Mouse (Mus musculus) thymus, postnatal 10 days (tissue): Measurements from ENCODE around the gene Aarsd1.
"Not testable (repeated sequence)": the region's sequence is repeated elsewhere in the genome, so short reads cannot be mapped to it uniquely, and the experiment has no call there.

Source experiments
- DNase-seq, 2 experiments: peaks; one replicate each; pipeline ENCODE4 v3.0.0; 2021; ENCODE audit warnings: low spot score in 2 of 2

Gene Aarsd1

GRCm38 (mm10) chr11:101417101-101417855 is at the start of gene Aarsd1:
Aarsd1 (minus strand) TSS chr11:101417615.
- peak; percentile 84 to 92 for DNase-seq

- not testable (repeated sequence) for DNase-seq
Observed at GRCm38 (mm10) chr11:101466552-101466950, 49.1 kb upstream of the Aarsd1 start.

DNA sequence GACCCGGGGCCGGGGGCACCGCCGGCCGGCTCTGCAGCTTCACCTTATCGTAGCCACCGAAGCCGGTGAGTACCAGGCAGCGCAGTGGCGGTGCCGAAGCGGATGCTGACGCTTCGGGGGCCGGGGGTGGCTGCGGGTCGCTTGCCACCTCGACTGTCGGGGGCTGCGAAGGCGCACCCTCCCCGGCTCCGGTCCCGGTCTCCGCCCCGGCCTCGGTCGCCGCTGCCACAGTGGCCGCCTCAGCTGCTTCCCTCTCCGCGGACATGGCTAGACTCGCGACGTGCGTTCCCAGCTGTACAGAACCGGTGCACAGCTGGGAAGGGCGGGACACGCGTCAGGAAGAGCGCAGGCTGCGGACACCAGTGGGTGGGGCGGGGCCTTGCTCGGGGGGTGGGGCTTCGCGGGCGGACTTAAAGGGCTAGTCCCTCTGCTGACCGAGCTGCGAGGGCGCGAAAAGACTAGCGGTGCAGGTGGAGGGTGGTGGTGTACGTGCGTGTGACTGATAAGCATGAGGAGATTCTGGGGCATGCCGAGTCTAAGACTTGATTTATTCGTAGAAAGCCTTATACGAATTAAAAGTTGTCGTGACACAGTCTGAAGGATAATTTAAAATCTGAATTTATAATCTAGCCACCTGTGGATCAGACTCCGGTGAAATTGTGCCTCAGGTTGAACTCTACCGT is 48.6 kb upstream of the Aarsd1 start, which contains the start of gene Vat1:
Gene Vat1 (minus strand): TSS at position 362 of the 683 bp plus-strand sequence.
- peak; percentile 25 to 44 for DNase-seq

GRCm38 (mm10) chr11:101465101-101465868 is 47.9 kb upstream of the Aarsd1 start:
- DNase-seq: peak; percentile 20 to 29

DNA sequence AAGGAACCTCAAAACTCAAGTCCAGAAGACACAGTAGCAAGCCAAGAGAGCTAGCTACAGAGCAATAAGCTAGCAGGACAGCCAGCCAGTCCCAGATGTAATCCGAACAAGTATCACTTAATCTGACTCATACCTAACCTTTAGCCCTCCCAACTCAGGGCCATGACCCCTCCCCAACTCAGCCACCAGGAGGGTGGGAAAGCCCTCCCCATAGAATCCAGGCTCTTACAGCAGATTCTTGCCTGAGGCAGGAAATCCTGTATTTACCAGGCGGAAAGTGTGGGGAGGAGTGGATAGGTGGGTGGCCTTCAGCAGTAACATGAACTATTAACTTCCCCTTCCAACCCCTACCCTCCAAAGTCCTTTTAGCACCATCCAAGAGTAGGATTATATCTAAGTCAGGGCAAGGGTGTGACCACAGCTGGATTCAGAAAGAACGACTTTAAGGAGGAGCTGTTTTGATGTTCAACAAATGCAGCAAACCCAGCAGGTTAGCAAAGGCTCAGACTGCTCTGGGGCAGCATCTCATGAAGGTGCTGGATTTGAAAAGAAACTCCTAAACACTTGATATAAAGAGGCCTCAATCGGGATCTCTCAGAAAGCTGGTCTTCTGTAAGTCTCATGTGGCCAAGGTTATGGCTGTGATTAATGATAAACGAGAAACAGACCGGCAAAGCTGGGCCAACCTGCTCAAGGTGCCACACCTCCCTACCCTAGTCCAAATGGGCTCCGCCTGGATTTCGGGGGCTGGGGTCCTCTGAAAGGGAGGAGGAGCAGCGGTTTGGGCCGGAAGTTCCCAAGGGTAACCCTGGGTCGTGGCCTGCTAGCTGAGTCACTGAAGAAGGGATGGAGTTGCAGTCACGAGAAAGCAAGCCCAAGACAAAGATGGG is 47.0 kb upstream of the Aarsd1 start, which contains the start of gene Rnd2:
Gene Rnd2 (plus strand): TSS at position 789 of the 890 bp plus-strand sequence.
- DNase-seq: no peak

GRCm38 (mm10) chr11:101462583-101463440 is 45.4 kb upstream of the Aarsd1 start:
- no peak for DNase-seq

GRCm38 (mm10) chr11:101462141-101462540 is 44.7 kb upstream of the Aarsd1 start:
- DNase-seq: no peak

GRCm38 (mm10) chr11:101460321-101460720 is 42.9 kb upstream of the Aarsd1 start:
- DNase-seq: no peak

DNA sequence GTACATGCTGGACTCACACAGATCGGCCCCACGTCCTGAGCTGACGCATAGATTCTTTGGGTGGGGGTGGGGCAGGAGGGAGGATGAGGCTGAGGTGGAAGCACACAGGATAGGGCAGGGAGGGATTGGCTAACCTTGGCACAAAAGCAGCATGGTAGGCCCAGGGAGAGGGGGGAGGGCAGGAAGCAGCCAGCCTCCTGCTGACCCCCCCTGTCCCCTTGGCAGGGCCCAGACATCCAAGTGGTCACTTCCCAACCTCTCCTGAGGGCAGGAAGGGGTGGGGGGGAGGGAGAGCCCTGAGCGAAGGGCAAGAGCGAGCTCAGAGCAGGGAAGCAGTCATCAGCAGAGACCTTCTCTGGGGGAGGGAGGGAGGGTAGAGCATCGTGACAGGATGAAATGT is 42.3 kb upstream of the Aarsd1 start:
- no peak for DNase-seq

GRCm38 (mm10) chr11:101458217-101458616 is 40.8 kb upstream of the Aarsd1 start:
- DNase-seq: no peak

DNA sequence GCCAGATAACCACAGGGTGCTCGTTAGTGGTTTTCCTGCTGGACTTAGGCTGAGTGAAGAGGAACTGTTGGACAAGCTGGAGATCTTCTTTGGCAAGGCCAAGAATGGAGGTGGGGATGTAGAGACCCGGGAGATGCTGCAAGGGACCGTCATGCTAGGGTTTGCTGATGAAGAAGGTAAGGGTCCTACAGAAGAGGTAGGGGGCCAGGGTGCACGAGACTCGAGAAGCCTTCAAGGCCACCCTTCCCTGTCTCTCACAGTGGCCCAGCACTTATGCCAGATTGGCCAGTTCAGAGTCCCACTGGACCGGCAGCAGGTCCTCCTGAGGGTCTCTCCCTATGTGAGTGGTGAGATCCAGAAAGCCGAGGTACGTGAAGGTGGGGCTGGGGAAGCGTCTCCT is 40.2 kb upstream of the Aarsd1 start:
- no peak for DNase-seq

GRCm38 (mm10) chr11:101455627-101456026 is 38.2 kb upstream of the Aarsd1 start:
- DNase-seq: no peak

- DNase-seq: no peak
Observed at GRCm38 (mm10) chr11:101454702-101455101, 37.3 kb upstream of the Aarsd1 start.

- DNase-seq: no peak
Observed at GRCm38 (mm10) chr11:101452093-101452774, 34.8 kb upstream of the Aarsd1 start.

GRCm38 (mm10) chr11:101451536-101451935 is 34.1 kb upstream of the Aarsd1 start:
- DNase-seq: no peak

DNA sequence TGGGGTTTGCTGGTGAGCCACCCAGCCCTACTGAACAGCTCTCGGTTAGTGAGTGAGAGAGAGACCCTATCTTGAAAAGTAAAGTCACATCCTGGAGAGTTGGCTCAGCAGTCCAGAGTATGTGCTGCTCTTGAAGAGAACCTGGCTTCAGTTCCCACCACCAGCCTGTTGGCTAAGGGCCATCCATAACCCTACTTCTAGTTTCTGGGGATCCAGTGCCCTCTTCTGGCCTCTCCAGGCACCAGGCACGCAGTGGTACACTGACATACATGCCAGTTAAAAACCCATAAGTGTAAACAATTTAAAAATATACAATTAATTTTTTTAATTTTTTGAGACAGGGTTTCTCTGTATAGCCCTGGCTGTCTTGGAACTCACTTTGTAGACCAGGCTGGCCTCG is 33.0 kb upstream of the Aarsd1 start:
- DNase-seq: no peak

GRCm38 (mm10) chr11:101449596-101449995 is 32.2 kb upstream of the Aarsd1 start:
- not testable (repeated sequence) for DNase-seq

DNA sequence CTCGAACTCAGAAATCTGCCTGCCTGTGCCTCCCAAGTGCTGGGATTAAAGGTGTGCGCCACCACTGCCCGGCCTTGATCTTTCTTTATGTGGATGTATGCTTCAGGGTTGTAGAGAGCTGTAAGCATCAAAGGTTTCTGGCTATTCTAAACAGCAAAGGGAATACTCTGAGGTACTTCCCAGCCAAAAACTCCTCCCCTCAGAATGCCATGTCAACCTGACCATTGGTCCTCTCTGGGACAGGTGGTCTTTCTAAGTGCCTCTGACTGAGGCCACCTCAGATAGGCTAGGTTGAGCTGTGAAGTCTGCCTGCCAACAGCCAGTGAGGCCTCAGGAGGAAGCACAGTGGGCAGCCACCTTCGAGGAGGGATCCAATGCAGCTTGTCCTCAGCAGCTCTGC is 31.5 kb upstream of the Aarsd1 start:
- DNase-seq: no peak

DNA sequence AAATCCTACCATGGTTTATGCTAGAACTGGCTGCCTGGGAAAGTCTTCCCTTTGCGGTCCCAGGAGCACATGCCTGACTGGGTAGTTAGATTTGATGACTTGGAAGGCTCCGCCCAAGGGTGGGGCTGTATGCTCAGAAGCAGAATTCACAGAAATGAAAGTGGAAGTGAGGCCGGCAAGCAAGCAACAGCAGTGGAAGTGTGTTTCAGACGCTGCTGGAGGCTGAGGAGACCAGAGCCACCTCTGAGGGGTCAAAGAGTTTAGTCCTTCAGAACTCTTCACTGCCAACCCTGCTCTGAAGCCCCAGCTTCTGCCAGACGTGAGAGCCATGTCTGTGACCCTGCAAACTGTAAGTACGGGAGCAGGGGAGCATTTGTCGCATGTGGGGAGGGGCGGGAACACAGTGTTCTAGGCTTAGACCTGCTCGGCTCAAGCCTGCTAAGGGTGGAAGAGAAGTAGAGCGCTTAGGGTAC is 30.9 kb upstream of the Aarsd1 start, which contains the start of gene Ifi35:
Gene Ifi35 (plus strand): TSS at position 134 of the 473 bp plus-strand sequence.
- peak; percentile 45 to 54 for DNase-seq
